Mouse (Mus musculus) spleen, postnatal 10 days (tissue): ENCODE measurements around the gene Ethe1.

Experiments used
- DNase-seq, 2 experiments: peaks; one replicate each; pipeline ENCODE4 v3.0.0; 2021 to 2022; ENCODE audit warnings: low spot score in 2 of 2

Gene Ethe1

GRCm38 (mm10) chr7:24574224-24574796 lies 13.0 kb upstream of the Ethe1 start:
- no peak for DNase-seq

DNA sequence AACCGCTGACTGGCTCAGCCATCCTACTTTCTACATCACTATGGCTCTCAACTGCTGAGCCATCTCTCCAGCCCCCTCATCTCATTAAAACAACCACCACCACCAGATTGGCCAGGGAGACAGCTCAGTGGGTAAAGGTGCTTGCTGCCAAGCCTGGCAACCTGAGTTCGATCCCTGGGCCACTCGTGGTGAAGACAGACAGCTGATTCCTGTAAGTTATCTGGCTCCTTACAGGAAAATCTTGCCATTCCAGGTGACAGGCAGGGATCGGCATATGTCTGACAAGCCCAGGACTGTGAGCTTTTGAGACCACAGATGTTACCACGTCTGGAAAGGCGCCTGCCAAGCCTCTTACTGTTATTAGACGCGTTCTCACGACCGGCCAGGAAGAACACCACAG lies 9.5 kb upstream of the Ethe1 start:
- no peak for DNase-seq

- no peak for DNase-seq
Measured at GRCm38 (mm10) chr7:24584876-24585275, 2.5 kb upstream of the Ethe1 start.

DNA sequence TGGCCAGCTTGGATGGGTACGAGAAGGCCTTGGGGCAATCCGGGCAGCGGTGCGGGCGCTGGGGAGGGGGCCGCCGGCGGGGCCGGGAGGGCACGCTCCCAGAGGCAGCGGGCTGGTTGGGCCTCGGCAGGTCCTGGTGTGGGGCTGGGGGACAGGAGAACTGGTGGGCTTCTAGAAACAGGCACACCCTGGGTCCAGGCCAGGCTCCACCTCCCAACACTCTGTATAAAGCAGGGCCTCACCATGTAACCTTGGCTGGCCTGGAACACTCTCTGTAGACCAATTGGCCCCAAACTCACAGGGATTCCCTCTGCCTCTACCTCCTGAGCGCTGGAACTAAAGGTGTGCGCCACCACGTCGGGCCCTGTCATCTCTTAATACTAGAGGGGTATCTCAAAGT lies 1.3 kb upstream of the Ethe1 start:
- DNase-seq: no peak

DNA sequence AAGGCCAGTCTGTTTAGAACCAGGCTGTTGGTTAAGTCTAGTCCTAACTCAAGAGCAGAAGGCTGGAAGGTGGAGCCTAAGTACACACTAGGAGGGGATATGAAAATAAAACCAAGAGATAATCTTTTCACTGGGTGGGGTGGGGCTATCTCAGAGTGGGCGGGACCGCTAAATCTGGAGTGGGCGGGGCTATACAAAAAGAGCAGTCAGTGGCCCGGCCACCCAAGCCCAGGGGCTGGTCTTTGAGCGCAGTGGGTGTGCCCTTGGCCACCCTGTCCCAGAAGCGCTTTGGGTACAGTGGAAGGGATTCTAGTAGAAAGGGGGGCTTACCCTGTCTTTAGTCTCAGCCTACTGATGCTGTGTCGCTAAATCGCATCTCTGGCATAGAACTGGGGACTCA lies 515 bp upstream of the Ethe1 start:
- peak in 1 of 2 experiments; percentile 46 for DNase-seq

DNA sequence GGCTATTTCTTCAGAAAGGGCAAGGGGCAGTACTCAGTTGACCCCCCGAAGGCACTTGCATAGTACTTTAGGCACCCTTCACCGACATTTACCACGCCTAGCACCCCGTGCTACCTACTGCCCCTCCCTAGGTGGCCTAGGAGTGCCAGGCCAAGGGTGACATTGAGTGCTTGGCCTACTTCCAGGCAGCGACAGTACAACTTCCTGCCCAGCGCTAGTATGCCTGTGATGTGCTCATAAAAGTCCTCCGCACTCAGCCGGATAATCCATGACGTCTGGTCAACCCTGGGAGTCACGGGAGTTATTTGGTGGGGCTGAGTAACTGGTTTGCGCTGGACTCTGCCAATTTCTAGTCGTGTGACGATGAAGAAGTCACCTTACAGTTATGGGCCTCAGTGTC lies 993 bp downstream of the Ethe1 start:
- no peak for DNase-seq

DNA sequence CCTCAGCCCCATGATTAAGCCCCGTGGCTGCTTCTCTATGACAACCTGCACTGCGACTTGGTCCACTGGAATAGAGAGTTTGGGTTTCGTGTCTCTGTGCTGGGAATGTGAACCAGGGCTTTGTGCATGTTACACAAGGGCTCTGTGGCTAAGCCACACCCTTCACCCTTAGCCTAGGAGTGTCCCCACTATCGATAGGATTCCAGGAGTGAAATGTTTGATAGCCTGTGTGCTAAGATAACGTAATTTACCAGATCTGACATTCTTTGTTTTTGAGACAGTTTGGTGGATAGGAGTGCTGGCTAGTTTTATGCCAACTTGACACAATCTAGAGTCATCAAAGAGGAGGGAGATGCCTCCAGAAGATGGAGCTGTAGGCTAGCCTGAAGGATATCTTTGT lies 4.4 kb downstream of the Ethe1 start:
- DNase-seq: no peak

- no peak for DNase-seq
Measured at GRCm38 (mm10) chr7:24592163-24592562, 4.8 kb downstream of the Ethe1 start.

GRCm38 (mm10) chr7:24592781-24593180 lies 5.4 kb downstream of the Ethe1 start:
- DNase-seq: no peak

GRCm38 (mm10) chr7:24593621-24594308 lies 6.4 kb downstream of the Ethe1 start:
- peak; percentile 64 to 77 for DNase-seq

GRCm38 (mm10) chr7:24594309-24594803 lies 7.0 kb downstream of the Ethe1 start:
- DNase-seq: no peak

DNA sequence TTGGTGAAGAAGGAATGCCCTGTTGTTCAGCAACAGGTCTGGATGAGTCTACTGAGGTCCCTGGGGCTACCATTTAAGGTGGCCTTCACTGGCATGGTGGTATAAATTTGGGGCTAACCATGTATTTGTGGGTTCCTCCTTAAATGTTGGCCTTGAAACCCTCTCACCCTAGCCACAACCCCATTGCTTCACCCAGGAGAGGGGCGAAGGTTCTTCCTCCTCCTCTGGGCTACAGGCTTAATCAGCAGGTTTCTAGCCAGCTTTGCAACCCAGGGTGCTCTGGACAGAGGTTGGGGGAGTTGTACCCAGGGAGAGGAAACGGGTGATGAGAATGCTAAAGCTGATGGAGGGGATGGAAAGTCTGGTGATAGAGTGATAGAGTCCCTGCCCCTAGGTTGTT lies 8.1 kb downstream of the Ethe1 start:
- no peak for DNase-seq

GRCm38 (mm10) chr7:24598121-24598520 lies 10.8 kb downstream of the Ethe1 start:
- no peak for DNase-seq

GRCm38 (mm10) chr7:24599211-24600067 lies 12.1 kb downstream of the Ethe1 start:
- peak in 1 of 2 experiments; percentile 63 for DNase-seq

DNA sequence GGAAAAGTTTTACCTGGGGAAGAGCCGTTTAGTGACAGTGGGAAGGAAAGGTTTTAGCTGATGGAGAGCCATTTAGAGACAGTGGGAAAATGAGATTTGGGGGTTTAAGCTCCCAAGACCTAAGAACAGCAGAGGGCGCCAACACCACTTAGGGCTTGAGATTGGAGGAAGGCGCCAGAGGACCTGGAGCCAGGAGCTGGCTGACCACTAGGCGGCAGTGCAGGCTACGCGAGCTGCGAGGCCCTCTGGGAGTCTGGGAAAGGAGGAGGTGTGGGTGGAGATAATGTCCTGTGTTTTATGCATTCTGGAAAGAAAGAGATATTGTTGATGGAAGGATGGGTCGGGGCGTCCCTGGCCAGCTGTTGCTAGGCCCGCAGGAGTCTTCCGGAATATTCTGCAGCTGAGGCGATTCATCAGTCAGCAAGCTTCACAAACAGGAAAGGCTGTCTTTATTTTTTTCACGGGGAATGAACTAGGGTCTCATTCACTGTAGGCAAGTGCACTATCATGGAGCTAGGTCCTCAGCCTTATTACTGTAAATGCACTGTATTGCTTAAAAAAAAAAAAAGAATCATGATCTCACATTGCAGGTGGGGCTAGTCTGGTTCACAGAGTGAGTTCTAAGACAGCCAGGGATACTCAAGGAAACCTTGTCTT lies 13.7 kb downstream of the Ethe1 start:
- peak; percentile 89 to 96 for DNase-seq

DNA sequence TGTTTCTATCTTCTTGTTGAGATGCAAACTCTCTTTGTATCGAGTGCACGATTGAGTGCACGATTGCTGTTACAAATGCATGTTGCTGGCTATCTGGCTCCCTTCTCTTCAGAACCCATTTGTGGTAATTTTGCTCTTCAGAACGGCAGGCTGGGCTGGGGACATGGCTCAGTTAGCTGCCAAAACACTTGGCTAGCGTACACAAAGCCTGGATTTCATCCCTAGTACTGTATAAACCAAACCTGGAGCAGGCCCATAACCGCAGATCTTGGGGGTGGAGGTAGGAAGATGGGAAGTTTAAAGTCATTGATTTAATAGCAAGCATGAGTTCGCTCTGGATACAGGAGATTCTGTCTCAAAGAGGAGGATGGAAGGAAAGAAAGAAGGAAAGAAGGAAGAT lies 18.2 kb downstream of the Ethe1 start:
- no peak for DNase-seq

DNA sequence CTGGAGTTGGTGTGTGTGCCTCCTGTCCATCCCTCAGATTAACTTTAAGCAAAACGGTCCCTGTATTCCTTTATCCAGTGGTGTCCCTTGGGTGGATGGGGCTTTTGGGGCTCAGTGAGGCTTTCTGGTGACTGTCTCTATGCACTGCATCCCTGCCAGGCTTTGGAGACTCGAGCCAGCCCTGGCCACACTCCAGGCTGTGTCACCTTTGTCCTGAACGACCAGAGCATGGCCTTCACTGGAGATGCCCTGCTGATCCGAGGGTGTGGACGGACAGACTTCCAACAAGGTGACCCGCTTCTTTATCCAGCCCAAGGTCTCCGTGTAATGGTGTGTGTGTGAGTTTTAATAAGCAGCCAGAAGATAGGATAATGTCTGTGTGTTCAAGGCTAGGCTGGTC lies 18.7 kb downstream of the Ethe1 start:
- DNase-seq: no peak

DNA sequence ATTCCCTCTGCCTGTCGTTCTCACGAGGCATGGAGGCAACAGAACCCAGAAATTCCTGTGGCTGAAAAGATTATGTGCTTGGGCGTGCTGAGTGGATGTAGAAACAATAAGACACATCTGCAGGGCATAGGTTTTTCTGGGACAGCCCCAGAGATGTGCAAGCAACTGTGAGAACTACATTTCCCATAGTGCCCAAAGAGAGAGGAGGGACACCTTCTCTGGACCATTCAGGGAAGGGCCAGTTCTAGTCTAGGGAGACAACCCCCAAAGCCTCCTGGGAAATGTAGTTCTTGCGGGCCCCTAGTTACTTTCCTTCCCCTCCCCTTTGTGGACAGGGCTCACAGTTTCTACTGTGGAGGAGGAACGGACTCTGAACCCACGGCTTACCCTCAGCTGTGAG lies 20.7 kb downstream of the Ethe1 start:
- DNase-seq: peak in 1 of 2 experiments; percentile 74

DNA sequence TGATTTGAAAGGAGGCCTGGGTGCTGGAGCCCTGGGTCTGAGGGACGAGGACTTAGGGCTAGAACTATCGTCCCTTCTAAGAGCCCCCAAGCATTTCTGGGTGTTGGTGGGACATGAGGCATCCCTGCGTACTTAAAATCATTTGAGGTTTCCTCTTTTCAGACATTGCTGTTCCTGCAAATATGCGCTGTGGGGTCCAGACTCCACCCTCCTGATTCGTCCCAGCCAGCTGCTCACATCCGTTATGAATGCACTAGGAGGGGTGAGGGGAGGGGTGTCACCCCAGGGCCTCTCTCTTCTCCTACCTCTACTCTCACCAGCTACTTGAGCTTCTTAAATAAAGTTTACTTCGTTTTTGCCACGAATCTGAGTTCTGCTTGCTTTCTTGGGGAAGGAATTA lies 21.2 kb downstream of the Ethe1 start:
- DNase-seq: no peak

DNA sequence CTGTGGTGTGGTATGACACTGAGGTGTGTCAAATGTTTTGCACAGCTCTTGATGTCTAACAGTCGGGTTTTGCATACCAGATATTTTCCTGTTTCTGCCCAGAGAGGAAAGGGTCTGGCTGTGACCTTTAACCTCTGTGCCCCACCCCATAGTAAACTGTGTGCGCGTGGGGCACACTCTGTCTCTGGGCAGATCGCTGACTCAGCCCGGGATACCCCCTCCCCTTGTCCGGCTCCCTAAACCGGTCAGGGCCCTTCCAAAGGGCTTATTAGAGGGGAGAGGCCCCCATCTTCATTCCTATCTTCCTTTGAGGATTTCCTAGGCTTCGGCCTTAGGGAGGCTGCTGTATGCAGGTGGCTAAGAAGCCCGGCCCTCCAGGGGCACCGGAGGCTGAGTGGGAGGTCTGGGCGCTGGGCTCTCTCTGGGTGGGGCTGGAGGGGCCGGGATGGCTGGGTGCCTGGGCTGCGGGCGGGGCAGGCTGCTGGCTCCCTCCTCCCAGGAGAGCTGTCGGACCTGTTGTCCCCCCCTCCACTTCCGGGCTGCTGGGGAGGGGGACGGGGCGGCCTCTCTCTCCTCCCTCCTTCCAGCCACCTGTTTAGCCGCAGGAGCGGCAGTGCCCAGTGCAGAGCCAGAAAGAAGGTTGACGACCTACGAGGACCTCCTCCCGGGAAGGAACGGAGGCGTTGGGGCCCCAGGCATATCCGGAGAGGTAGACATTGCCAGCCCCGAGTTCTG lies 23.0 kb downstream of the Ethe1 start, which contains the start of gene Phldb3:
TSS of gene Phldb3 (plus strand) at position 620 of the 735 bp plus-strand sequence.
- DNase-seq: peak; percentile 41 to 48

DNA sequence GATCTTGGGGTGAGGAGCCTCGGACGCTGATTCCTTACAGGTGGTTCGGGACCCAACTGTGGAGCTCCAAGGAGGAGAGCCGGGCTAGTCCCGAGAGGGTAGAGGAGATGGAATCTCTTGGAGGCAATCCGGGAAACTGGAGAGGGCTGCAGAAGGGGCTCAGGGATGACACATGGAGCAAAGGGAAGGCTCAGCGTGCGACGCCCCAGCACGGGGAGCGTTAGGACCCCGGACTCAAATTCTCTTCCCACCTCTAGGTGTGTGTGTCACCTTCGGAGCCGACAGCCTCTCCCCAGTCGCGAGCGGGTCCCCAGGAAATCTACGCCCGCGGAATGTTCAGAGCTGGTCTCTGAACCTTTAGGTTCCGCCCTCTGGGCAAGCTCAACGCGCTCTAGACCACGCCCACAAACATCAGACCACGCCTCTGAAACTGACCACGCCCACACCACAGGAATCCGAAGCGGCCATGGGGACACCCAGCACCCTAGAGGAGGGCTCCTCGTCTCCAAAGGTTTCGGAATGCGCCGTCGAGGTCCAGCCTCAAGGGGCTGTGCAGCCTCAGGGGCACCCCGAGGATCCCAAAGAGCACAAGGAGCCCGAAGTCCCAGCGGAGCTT lies 23.6 kb downstream of the Ethe1 start:
- DNase-seq: peak; percentile 95
